Mouse (Mus musculus): ENCODE data around the gene Bmper.

Gene Bmper

DNA sequence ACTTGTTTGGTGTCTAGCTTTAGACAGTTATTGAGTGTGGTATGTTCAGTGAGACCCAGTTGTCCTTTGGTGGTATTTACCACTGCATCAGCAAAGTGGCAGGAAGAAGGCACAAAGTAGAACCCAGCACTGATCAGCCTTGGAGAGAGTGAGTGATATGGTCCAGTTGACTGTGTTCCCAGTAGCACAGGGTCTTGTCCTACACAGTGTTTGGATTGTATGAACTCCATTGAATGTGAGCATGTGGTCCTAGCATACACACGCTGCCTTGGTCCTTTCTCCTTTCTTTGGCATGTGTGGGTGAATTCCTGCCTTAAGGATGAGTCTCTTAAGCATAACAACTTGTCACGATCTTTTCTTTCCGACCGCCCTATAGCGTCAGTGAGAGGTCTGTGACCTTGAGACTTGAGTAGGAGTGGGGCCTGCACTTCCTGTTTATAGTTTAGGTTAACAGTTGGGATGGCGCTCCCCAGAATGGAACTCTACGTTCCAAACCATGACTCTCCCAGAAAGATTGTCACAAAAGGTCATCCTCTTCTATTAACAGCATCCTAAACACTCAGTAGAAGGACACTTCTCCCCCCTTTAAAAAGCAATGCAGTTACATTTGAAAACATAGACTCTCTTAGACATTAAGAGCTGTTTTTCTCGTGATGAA is 10.7 kb downstream of the Bmper start:
- ATAC-seq (ENCODE audit: insufficient number of reproducible peaks, low FRiP score, low TSS enrichment), result no peak

DNA sequence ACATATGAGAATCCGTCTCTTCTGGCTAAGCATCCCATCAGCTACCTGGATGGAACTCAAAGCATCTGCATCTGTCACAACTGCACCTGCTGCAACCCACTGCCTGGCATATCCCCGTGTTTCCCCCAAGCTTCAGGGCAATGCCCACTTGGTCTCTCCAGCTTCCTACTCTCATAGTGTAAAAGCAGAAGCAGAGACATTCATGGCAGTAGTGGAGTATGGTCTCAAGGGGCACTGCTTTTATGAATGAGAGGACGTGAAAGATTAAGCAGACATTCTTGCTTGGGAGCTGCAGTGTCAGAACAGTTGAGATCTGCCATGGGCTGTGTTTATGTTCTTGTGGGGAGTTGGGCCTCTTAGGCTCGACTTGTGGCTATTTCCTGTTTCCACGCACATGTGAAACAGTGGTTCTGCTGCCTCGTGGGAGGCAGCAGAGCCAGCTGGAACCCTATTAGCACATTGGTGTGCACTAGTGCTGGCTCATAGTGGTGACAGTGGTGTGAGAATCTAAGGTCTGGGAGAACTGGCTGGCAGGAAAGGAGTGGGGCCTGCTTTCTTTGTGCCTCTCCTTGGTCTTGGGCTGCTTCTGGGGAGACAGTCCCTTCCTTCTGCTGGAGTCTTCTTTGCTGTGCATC is 12.6 kb downstream of the Bmper start:
- ATAC-seq (ENCODE audit: insufficient number of reproducible peaks, low FRiP score, low TSS enrichment), result no peak

DNA sequence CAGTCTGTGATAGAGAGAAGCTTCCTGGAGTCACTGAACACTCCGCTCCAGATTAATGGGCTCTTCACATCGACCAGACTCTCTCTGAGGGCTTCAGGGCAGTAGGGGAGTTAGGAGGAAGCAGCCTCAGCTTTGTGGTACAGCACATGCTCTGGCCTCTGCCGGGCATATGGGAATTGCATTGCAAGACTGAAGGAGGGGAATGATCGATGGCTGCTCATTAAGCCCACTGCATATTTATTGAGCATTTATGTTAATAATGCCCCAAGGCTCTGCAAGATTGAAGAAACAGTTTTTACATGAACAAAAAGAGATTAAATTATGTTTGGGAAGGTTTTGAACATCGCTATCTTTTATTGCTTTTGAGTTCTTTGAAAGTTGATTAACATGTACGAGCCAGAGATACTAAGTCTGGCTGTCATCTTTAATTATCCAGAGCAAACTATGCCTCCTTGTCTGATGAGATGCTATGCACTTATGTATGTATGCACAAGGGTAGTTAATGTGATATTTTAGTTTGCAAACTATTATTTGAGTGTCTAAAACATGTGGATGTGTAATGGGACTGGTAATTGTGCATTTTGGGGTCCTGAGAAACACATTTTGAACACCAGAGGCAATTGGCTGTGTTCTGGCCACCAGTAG is 13.9 kb downstream of the Bmper start:
- ATAC-seq (ENCODE audit: insufficient number of reproducible peaks, low FRiP score, low TSS enrichment), result no peak

DNA sequence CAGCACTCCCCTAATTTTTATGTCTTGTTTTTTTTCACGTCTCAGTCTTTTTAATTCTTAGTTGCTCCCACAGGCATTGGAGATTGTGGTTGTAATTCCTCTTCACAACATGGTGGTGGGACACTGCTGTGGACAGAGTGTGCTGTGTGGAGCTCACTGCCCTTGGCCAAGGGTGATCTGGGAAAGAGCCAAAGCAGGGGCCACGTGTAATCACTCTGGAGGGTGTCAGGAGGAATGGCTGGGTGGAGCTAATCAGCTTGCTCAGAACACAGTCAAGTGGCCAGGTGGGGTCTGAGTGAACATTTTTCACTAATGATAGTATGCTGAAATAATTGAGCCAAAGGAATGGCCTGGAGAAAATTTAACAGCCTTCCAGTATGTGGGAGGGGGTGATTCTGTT is 16.1 kb downstream of the Bmper start:
- no peak for ATAC-seq (ENCODE audit: insufficient number of reproducible peaks, low FRiP score, low TSS enrichment)

DNA sequence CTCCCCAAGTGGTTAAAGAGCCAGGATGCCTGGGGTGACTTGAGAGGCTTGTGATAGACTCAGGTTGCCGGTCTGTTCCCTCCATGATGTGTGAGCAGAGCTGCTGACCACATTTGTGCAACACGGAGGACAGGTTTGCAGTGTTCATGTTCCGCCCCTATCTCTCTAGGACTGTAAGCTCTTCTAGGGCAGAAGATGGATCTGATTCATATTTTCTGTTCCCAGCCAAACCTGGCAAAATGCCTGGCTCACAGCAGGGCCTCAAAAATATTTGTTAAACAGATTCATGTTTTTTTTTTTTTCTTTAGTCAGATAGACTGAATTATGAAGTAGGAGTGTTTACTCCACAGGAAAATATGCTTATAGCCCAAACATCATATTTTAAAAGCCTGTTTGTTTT is 20.0 kb downstream of the Bmper start:
- ATAC-seq (ENCODE audit: insufficient number of reproducible peaks, low FRiP score, low TSS enrichment), result no peak

DNA sequence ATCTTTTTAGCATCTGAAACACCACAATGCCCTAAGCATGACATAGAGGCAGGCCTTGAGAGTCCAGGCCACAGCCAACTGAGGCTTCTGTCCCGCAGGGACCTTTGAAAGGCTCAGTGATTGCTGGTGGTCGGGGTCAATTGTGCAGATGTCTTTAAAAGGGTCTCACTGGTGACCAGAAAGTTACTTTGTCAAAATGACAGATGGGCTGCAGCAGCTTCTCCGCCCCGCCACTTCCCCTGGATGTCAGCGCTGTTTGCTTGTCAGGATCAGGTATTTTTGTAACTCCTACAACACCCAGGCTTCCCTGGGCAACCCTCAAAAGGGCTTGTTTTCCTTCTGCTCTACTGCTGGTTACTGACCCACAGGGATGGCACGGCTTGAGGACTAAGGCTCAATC is 21.0 kb downstream of the Bmper start:
- no peak for ATAC-seq (ENCODE audit: insufficient number of reproducible peaks, low FRiP score, low TSS enrichment)

DNA sequence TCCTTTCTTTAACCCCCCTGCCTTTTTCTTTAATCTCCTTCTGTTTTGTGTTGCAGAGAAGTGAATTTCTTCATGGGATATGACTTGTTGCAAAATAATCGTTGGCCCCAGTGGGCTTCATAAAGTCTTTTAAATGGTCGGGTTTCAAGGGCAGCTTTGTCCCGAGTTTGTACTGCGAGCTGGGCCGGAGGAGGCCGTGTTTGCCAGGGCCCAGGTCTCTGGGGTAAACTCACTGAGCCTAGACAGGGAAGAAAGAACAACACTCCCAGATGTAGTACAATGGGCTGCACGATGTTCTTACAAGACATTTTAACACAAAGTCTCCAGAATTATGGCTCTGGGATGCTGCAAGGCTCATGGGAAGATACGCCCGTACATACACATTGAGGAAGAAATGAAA is 23.5 kb downstream of the Bmper start:
- ATAC-seq (ENCODE audit: insufficient number of reproducible peaks, low FRiP score, low TSS enrichment), result no peak

DNA sequence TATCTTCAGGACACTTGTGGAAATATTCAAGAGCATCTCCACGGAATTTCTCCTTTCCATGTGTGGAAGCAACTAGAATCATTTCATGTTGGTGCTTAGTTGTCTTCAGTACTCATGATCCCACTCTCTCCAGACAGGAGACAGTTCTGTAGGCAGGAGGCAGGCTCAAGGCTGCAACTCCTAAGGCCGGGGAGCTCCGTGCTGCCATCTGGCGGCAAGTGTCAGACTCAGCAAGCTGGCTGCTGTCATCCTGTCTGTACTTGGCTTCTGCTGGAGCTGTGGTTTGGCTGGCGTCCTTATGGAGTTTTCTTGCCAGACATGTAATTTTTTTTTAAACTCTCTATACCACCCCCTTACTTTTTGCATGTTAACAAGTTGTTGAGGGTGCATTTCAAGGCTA is 27.1 kb downstream of the Bmper start:
- ATAC-seq (ENCODE audit: insufficient number of reproducible peaks, low FRiP score, low TSS enrichment), result 0 out of 2 replicates have a peak, but pooled peaks have one; percentile 50

DNA sequence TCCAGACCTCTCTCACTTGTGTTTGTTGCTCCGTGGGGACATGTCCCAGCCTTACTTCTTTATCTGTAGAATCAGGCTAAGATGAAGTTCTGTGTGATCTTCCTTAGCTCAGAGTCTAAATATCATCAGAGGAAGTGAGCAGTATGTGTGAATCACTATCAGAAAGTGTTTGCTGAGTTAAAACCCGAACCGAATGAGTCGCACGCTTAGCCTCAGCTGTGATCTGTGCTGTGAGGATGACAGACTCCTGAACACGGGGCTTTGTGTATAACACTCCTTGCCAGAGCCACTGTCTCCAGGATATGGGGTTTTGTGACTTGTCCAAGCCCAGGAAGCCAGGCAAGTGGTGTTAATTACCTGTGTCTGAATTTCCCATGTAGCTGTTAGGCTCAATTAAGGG is 28.1 kb downstream of the Bmper start:
- ATAC-seq (ENCODE audit: insufficient number of reproducible peaks, low FRiP score, low TSS enrichment), result no peak

DNA sequence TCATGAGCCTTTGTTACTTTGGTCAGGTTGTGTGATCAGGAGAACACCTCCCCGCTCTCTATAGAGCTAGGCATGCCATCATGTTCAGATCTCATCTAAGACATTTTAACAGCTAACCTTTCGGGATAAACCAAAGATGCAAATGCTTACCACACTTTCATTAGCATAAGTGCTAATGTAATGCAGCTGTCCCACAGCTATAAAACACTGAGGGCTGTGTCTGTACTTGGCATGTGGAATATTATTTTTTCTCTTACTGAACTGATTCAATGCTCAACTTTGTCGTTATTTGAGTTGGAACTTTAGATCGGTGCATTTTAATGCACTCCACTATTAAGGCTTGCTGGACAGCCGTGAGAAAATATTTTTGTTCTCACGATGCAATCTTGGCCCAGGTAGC is 30.7 kb downstream of the Bmper start:
- ATAC-seq (ENCODE audit: insufficient number of reproducible peaks, low FRiP score, low TSS enrichment), result no peak

DNA sequence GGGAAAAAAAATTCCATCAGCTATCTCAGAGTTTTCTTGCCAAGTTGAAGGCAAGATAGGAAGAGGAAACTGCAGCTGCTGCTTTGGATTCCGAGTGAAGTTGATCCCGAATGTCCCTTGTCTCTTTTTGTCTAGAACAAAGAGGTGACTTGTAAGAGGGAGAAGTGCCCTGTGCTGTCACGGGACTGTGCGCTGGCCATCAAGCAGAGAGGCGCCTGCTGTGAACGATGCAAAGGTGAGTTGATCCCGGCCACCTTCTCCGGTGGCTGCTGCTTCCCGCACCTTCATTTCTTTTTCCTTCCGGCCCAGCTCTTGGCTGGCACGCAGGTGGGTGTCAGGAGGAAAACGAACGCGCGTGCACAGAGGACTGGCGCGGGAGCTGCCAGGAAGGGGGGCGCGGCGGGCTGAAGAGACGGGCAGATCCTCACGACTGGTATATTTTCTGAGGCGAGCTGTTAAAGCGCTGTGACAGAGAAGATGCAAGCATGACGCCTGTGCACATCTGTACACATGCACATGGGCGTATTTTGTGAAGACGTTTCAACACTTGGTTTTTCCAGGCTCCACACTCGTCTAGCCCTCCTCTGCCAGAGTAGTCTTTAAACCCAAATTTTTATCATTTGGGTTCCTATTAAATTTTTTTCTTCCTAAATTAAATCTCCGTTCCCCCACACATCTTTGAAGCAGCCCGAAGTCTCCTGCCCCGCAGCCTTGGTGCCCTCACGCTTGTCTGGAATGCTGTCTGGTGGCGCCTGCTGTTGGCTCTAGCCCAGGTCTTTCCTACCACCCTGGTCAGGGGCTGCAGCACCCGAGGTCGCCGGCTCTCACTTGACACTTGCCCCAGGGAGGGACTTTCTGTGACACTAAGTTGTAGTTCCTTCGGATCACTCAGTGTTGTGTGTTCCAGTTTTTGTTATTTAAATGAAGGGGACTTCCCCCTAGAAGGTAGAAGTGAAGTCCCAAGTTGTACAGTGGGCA is 31.6 kb downstream of the Bmper start:
- ATAC-seq (ENCODE audit: insufficient number of reproducible peaks, low FRiP score, low TSS enrichment), result no peak

DNA sequence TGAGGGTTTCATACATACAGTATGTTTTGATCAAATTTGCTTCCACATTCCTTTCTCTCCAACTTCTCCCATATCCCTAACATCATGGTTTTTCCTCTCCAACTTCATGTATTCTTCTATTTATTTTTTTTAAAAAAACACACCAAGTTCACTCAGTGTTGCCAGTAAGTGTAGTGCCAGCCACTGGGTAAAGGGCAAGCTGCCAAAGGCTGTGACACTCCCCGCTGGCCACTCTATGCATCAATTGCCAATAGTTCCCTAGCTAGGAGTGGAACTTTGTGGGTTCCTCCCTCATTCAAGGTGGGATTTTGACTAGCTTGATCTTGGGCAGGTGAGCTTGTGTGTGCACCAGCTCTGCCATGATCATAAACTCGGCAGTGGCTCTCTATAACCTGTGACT is 33.0 kb downstream of the Bmper start:
- no peak for ATAC-seq (ENCODE audit: insufficient number of reproducible peaks, low FRiP score, low TSS enrichment)

DNA sequence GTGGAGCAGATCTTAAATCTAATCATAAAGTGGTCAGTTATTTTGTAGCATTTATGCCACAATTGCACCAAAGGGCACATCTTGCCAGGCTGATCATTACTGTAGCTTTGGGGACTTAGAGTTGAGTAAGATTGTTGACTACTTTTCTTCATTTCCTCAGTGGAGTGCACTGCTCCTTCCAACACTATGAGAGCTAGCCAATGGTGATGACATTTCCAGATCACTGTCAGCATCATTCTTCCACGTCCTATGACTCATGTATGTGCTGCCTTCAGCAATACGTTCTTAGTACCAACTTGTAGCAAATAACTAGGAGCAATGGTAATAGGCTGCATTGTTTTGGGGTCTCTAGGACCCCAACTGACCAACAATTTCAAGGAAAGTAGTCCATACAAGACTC is 33.7 kb downstream of the Bmper start:
- no peak for ATAC-seq (ENCODE audit: insufficient number of reproducible peaks, low FRiP score, low TSS enrichment)

DNA sequence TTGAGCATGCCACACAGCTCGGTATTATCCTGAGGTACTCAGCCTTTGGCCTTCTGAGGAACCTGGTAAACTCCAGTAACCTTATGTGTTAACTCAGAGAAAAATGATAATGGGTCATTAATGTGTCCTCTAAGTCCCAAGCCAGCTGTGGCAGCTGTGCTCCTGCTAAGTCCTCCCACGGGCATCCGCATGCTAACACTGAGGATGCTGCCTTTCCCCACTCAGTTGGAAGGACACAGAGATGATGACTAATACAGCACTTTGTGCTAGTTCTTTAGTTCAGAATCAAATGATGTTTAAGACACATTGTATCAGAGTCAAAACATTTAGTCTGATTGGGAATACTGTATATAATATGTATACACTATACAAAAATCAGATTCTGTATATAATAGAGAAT is 39.0 kb downstream of the Bmper start:
- no peak for ATAC-seq (ENCODE audit: insufficient number of reproducible peaks, low FRiP score, low TSS enrichment)

DNA sequence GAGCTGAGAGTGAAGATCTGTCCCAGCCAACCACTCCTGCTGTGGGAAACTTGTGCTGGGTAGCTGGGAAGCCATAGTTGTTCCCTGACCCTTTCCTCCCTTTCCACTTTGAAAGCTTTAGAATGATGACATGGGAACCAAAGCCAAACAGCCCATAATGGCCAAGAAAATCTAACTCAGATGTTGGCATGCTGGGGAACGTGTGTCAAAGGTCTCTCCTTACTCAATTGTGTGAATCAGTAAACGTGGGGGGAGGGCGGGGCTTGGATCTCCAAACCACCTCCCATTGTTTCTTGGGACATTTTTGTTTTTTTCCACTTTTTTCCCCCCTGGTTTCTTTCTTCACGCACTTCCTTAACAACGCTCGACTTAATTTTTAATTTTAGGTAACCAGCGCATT is 40.0 kb downstream of the Bmper start:
- no peak for ATAC-seq (ENCODE audit: insufficient number of reproducible peaks, low FRiP score, low TSS enrichment)

DNA sequence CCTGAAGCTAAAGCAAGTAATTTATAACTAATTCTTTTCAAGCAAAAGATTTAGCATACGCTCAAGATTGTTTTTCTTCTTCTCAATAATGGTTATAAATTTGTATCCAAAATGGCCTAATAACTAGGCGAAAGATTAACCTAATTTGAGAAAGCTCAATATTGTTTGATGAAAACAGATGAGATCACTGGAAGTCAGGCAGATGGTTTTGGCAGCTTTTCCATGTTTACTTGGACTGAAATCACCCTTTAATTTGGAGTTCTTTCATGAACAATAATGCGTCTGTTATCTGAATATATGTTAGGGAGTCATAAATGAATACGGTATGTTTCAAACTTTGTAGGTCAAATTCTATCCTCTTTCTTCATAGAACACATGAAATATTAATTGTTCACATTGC is 41.6 kb downstream of the Bmper start:
- ATAC-seq (ENCODE audit: insufficient number of reproducible peaks, low FRiP score, low TSS enrichment), result no peak

DNA sequence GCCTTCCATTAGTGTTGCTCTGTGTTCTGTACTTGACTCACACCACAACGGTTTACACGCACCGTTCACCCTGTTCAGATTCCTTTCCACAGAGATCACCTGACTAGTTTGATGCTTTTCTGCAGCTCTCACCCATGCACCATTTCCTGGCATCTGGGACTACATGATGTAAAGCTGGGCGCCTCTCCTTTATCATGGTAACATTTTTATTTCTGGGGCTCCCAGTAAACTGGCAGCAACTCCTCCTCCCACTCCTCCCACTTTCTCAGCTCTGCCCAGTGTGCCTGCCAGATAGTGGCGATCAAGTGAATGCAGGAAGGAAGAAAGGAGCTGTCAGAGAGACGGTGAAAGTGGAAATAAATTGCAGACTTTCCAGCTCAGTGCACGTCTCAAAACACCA is 45.7 kb downstream of the Bmper start:
- no peak for ATAC-seq (ENCODE audit: insufficient number of reproducible peaks, low FRiP score, low TSS enrichment)

DNA sequence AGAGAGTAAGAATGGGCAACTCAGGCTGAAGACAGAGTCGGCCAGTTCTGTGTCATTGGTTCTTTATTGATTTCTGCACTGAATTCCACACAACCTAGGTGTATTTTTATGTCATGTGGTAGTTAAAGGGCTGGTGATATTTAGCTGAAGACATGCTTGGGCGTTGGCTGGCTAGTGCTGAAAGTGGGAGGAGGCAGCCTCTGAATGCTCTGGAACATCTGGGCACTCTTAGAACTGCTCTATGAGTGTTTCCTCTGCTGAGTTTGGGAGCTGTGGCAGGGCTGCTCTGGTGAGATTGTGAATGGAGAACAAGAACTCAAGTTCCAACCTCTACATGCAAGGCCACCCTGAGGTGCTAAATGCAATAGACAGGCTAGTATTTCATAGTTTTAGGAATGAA is 46.2 kb downstream of the Bmper start:
- no peak for ATAC-seq (ENCODE audit: insufficient number of reproducible peaks, low FRiP score, low TSS enrichment)

DNA sequence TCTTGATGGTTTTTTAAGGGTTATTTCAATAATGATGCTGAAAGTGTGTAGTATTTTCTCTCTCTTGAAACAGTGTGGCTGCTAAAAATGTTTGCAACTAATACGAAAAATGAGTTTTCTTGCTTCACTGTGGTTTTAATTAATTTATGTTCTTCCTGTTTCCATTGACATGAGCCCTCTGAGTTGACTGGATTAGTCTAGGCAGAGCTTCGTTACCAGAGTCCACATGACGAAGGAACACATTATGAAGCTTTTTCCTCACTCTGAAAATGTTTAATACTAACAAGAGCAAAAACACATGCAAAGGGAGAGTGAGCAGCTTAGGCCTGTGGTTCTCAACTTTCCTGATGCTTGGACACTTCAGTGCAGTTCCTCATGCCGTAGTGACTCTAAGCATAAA is 53.4 kb downstream of the Bmper start:
- ATAC-seq (ENCODE audit: insufficient number of reproducible peaks, low FRiP score, low TSS enrichment), result no peak

DNA sequence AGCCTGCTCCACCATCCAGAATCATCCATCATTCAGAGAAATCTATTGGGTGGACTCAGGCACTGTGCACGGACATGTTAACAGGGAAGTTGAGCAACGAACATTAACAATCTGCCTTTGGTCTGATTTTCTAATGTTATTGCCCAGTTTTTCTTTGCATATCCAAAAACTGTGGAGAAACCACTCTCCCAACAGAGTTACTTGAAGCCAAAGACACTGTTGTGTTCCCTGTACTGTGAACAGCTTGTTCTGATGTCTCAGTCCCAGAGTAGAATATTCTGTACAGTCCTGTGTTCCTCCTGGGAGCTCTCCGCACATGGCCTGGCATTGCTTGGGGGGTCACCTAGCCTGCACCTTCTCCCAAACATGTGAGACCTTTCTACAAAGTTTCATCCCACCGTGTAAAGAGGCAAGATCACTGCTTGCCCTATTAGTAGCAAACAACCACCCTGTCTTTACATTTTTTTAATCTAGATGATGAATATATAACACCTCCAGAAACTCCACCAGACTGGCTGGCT is 62.1 kb downstream of the Bmper start:
- ATAC-seq (ENCODE audit: insufficient number of reproducible peaks, low FRiP score, low TSS enrichment), result no peak

DNA sequence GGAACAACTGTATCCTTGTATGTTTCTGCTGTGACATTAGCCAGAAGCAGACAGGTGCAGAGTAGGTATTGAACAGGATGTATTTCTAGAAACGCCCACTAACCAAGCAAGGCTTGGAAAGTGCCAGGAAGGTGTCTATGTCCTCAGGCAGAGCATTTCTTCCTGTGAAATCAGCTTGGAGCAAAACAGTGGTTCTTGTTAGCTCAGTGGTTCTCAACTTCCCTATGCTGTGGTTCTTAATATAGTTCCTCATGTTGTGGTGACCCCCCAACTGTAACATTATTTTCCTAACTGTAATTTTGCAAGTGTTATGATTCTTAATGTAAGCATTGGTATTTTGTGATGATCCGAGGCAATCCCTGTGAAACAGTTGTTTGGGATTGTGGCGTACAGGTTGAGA is 70.7 kb downstream of the Bmper start:
- ATAC-seq (ENCODE audit: insufficient number of reproducible peaks, low FRiP score, low TSS enrichment), result no peak
